In genomic region chr7:118126219-118126875, GRCm38 (mm10) we compare ENCODE assay signal across 14 mouse cellular contexts. TPM values are rescaled to one million over a fixed set of nuclear protein-coding genes. Genes with fewer than 3 reads are reported as not detected.
DNase-seq lines count a peak whose midpoint lies in the region; ATAC-seq and TF ChIP-seq lines count a peak whose summit lies in the region.
"Had no signal": no experiment of that assay in that cellular context is flagged by ENCODE, and none has a peak within 500 bp of the region (broad histone marks: within the 10 kb centered on the region; RNA-seq: fewer than 3 reads in every experiment).

No protein-coding gene starts in this region.

- peak overlapping the region; percentile 44; the same call in 1 of the 2 replicates for H3K4me2 ChIP-seq in kidney, embryonic 14.5 days (replicated peaks; ENCODE audit: low read depth, low read length)
- H3K4me2 ChIP-seq in hindbrain, embryonic 14.5 days (replicated peaks), result peak overlapping the region; percentile 81; the same call in 1 of the 2 replicates

- no peaks in the 10 kb centered on the region for H3K27me3 ChIP-seq in erythroblast, embryonic 14.5 days (ENCODE audit: control insufficient read depth)
- no peaks in the 10 kb centered on the region for H3K27me3 ChIP-seq in kidney, embryonic 14.5 days (ENCODE audit: control insufficient read depth, insufficient read depth, low read length)
- no peaks in the 10 kb centered on the region for H3K27me3 ChIP-seq in ES-Bruce4 (ENCODE audit: control insufficient read depth, insufficient read depth, low read length, poor library complexity, severe bottlenecking)
- no peaks in the 10 kb centered on the region for H3K27me3 ChIP-seq in hindbrain, embryonic 14.5 days (ENCODE audit: control insufficient read depth, insufficient read depth, low read length)
- H3K27me3 ChIP-seq: hindbrain, embryonic 15.5 days; limb, embryonic 15.5 days had no signal

- TF ChIP-seq EP300 in ES-Bruce4 (IDR thresholded peaks at IDR 0.05; ENCODE audit: insufficient read depth, low read depth, low read length), result no peak

- H3K36me3 ChIP-seq in erythroblast, embryonic 14.5 days (ENCODE audit: control insufficient read depth), result peaks cover 70% of the 10 kb centered on the region
- H3K36me3 ChIP-seq in kidney, embryonic 14.5 days (ENCODE audit: control insufficient read depth, insufficient read depth, low read length), result peaks cover 43% of the 10 kb centered on the region
- H3K36me3 ChIP-seq in ES-Bruce4 (ENCODE audit: control insufficient read depth, insufficient read depth, low read length, poor library complexity, severe bottlenecking), result peaks cover 39% of the 10 kb centered on the region
- H3K36me3 ChIP-seq in hindbrain, embryonic 14.5 days (replicated peaks; ENCODE audit: control insufficient read depth, insufficient read depth), result peaks cover 43% of the 10 kb centered on the region

- H3K27ac ChIP-seq in kidney, embryonic 14.5 days (ENCODE audit: low read depth, low read length), result no peak overlapping the region
- H3K27ac ChIP-seq in ES-Bruce4 (ENCODE audit: insufficient read depth, low read length), result no peak overlapping the region
- no peak overlapping the region for H3K27ac ChIP-seq in hindbrain, embryonic 14.5 days
- H3K27ac ChIP-seq: hindbrain, embryonic 15.5 days; limb, embryonic 15.5 days had no signal

- 70% methylated on average over 11 of the region's 11 CpGs for WGBS in kidney, embryonic 14.5 days
- WGBS in hindbrain, embryonic 14.5 days, result 84% methylated on average over 11 of the region's 11 CpGs

- peaks cover 55% of the 10 kb centered on the region for H3K4me1 ChIP-seq in erythroblast, embryonic 14.5 days (ENCODE audit: control insufficient read depth)
- H3K4me1 ChIP-seq in kidney, embryonic 14.5 days (ENCODE audit: control insufficient read depth, insufficient read depth, low read length), result peaks cover 18% of the 10 kb centered on the region
- no peaks in the 10 kb centered on the region for H3K4me1 ChIP-seq in ES-Bruce4 (ENCODE audit: control insufficient read depth, insufficient read depth, low read length)
- peaks cover 27% of the 10 kb centered on the region for H3K4me1 ChIP-seq in hindbrain, embryonic 14.5 days (replicated peaks; ENCODE audit: control insufficient read depth, insufficient read depth, low read length)

- no peak for TF ChIP-seq POLR2A in ES-Bruce4 (IDR thresholded peaks at IDR 0.05; ENCODE audit: insufficient read depth, low read length)

- H3K9ac ChIP-seq in kidney, embryonic 14.5 days (ENCODE audit: low read depth, low read length), result no peak overlapping the region
- peak overlapping the region; percentile 51 for H3K9ac ChIP-seq in ES-Bruce4 (ENCODE audit: low read depth, poor library complexity, severe bottlenecking)
- no peak overlapping the region for H3K9ac ChIP-seq in hindbrain, embryonic 14.5 days
- H3K9ac ChIP-seq: hindbrain, embryonic 15.5 days; limb, embryonic 15.5 days had no signal

- ATAC-seq in erythroblast, adult 5-6 weeks (replicated peaks; ENCODE audit: low FRiP score, poor library complexity, severe bottlenecking), result no peak
- ATAC-seq in kidney, embryonic 14.5 days (ENCODE audit: low FRiP score, low TSS enrichment), result no peak
- ATAC-seq in hindbrain, embryonic 14.5 days (ENCODE audit: low FRiP score), result no peak

- H3K4me3 ChIP-seq in erythroblast, embryonic 14.5 days (replicated peaks), result peak overlapping the region; percentile 78
- no peak overlapping the region for H3K4me3 ChIP-seq in kidney, embryonic 14.5 days (ENCODE audit: low read length)
- peak overlapping the region; percentile 23; the same call in 1 of the 2 replicates for H3K4me3 ChIP-seq in ES-Bruce4 (ENCODE audit: low read depth, low read length)
- no peak overlapping the region for H3K4me3 ChIP-seq in hindbrain, embryonic 14.5 days (replicated peaks; ENCODE audit: low read length)
- H3K4me3 ChIP-seq: hindbrain, embryonic 15.5 days had no signal

- no peak for TF ChIP-seq CTCF in ES-Bruce4 (IDR thresholded peaks at IDR 0.05; ENCODE audit: low read depth, low read length)

- no peak for DNase-seq in kidney, postnatal 10 days
- DNase-seq in hindbrain, embryonic 14.5 days (ENCODE audit: low spot score), result no peak
- no peak for DNase-seq in cerebellum, postnatal 10 days
- DNase-seq in embryo, embryonic 10.5 days (ENCODE audit: low spot score), result no peak
- DNase-seq: adrenal gland, postnatal 25 days; cerebellum, adult 11 months; layer of hippocampus, adult 9-11 months; thymus, postnatal 25 days had no signal

- H3K9me3 ChIP-seq in erythroblast, embryonic 14.5 days (ENCODE audit: control insufficient read depth, low read length), result no peaks in the 10 kb centered on the region
- H3K9me3 ChIP-seq in kidney, embryonic 14.5 days (ENCODE audit: control insufficient read depth, low read length), result no peaks in the 10 kb centered on the region
- no peaks in the 10 kb centered on the region for H3K9me3 ChIP-seq in ES-Bruce4 (replicated peaks; ENCODE audit: control insufficient read depth, insufficient read depth, low read length, poor library complexity, severe bottlenecking)
- no peaks in the 10 kb centered on the region for H3K9me3 ChIP-seq in hindbrain, embryonic 14.5 days (ENCODE audit: control insufficient read depth, low read length)
- H3K9me3 ChIP-seq: hindbrain, embryonic 15.5 days; limb, embryonic 15.5 days had no signal

RNA-seq across cellular contexts. Expression of gene Arl6ip1, which starts 3.1 kb away (rescaled TPM):
- 1.8 and 2.2 TPM in 2 replicates for polyA plus RNA-seq in erythroblast, embryonic 14.5 days (2012)
- 103 and 110 TPM in 2 replicates for total RNA-seq in erythroblast, adult 5-6 weeks (2015; ENCODE audit: low replicate concordance)
- total RNA-seq in erythroblast, adult 5-6 weeks (2017; ENCODE audit: low replicate concordance), result 82.2 and 113 TPM in 2 replicates
- polyA plus RNA-seq in kidney, embryonic 14.5 days (2014; fragmentation: Nextera tagmentation; extraction: Ambion mirVana), result 381 and 452 TPM in 2 replicates
- 330 and 346 TPM in 2 replicates for polyA plus RNA-seq in ES-Bruce4 (2011; ENCODE audit: insufficient read depth, insufficient read length, low read depth, missing spikeins)
- polyA plus RNA-seq in hindbrain, embryonic 14.5 days (2014; fragmentation: Nextera tagmentation; extraction: Ambion mirVana), result 403 and 404 TPM in 2 replicates

RNA-seq across cellular contexts. Expression of gene Rps15a, which starts 10.4 kb away (rescaled TPM):
- 2.2 and 2.3 TPM in 2 replicates for polyA plus RNA-seq in erythroblast, embryonic 14.5 days (2012)
- 430 and 606 TPM in 2 replicates for total RNA-seq in erythroblast, adult 5-6 weeks (2015; ENCODE audit: low replicate concordance)
- total RNA-seq in erythroblast, adult 5-6 weeks (2017; ENCODE audit: low replicate concordance), result 197 and 317 TPM in 2 replicates
- 874 and 1,384 TPM in 2 replicates for polyA plus RNA-seq in kidney, embryonic 14.5 days (2014; fragmentation: Nextera tagmentation; extraction: Ambion mirVana)
- 2,423 and 2,841 TPM in 2 replicates for polyA plus RNA-seq in ES-Bruce4 (2011; ENCODE audit: insufficient read depth, insufficient read length, low read depth, missing spikeins)
- 379 and 486 TPM in 2 replicates for polyA plus RNA-seq in hindbrain, embryonic 14.5 days (2014; fragmentation: Nextera tagmentation; extraction: Ambion mirVana)

Comparison
In these comparisons a context has a peak if more than half of its experiments do, and no peak if none do; other contexts are left out.
1. H3K4me3 ChIP-seq: peak in erythroblast, embryonic 14.5 days (single experiment) and ES-Bruce4 (single experiment); none in kidney, embryonic 14.5 days (single experiment) and hindbrain, embryonic 14.5 days (single experiment).
2. RNA of gene Arl6ip1, which starts 3.1 kb away (polyA plus RNA-seq): 403 to 404 TPM in hindbrain, embryonic 14.5 days, 381 to 452 TPM in kidney, embryonic 14.5 days and 330 to 346 TPM in ES-Bruce4; 1.8 to 2.2 TPM in erythroblast, embryonic 14.5 days; every median in the first group is over 100 times any median in the second.
3. RNA of gene Rps15a, which starts 10.4 kb away (polyA plus RNA-seq): 2,423 to 2,841 TPM in ES-Bruce4, 874 to 1,384 TPM in kidney, embryonic 14.5 days and 379 to 486 TPM in hindbrain, embryonic 14.5 days; 2.2 to 2.3 TPM in erythroblast, embryonic 14.5 days; every median in the first group is over 100 times any median in the second.